Mouse (Mus musculus) induced T-regulatory cell, adult 2 months (primary cell): ENCODE data around the gene Lrch3.
"Not testable (repeated sequence)": the region's sequence is repeated elsewhere in the genome, so short reads cannot be mapped to it uniquely, and the experiment has no call there.

Source experiments
- DNase-seq: peaks from one replicate; pipeline ENCODE4 v3.0.0-alpha.2; 2012; ENCODE audit warnings: low read depth

The Lrch3 gene

GRCm38 (mm10) chr16:32915292-32916068 lies 1.6 kb downstream of the Lrch3 start:
- DNase-seq, result peak; percentile 81

- not testable (repeated sequence) for DNase-seq
These were observed 12.7 kb downstream of the Lrch3 start for GRCm38 (mm10) chr16:32926629-32927028.

- DNase-seq, result no peak
These were observed 13.1 kb downstream of the Lrch3 start for GRCm38 (mm10) chr16:32927044-32927443.

- peak; percentile 53 for DNase-seq
These were observed 16.0 kb downstream of the Lrch3 start for GRCm38 (mm10) chr16:32929918-32930317.

GRCm38 (mm10) chr16:32934470-32934869 lies 20.6 kb downstream of the Lrch3 start:
- DNase-seq, result peak; percentile 50

- DNase-seq, result peak; percentile 25
These were observed 21.2 kb downstream of the Lrch3 start for GRCm38 (mm10) chr16:32935088-32935487.

- no peak for DNase-seq
These were observed 23.5 kb downstream of the Lrch3 start for GRCm38 (mm10) chr16:32937358-32937757.

GRCm38 (mm10) chr16:32939301-32939700 lies 25.4 kb downstream of the Lrch3 start:
- DNase-seq, result peak; percentile 48

GRCm38 (mm10) chr16:32939716-32940115 lies 25.8 kb downstream of the Lrch3 start:
- DNase-seq, result not testable (repeated sequence)

GRCm38 (mm10) chr16:32941226-32941625 lies 27.3 kb downstream of the Lrch3 start:
- DNase-seq, result not testable (repeated sequence)

GRCm38 (mm10) chr16:32942694-32943093 lies 28.8 kb downstream of the Lrch3 start:
- no peak for DNase-seq

- no peak for DNase-seq
These were observed 31.5 kb downstream of the Lrch3 start for GRCm38 (mm10) chr16:32945379-32945778.

GRCm38 (mm10) chr16:32948016-32948415 lies 34.1 kb downstream of the Lrch3 start:
- no peak for DNase-seq

- DNase-seq, result peak; percentile 52
These were observed 34.8 kb downstream of the Lrch3 start for GRCm38 (mm10) chr16:32948656-32949055.

- DNase-seq, result peak; percentile 71
These were observed 35.4 kb downstream of the Lrch3 start for GRCm38 (mm10) chr16:32949281-32949680.

GRCm38 (mm10) chr16:32951074-32951473 lies 37.2 kb downstream of the Lrch3 start:
- peak; percentile 63 for DNase-seq

GRCm38 (mm10) chr16:32953806-32954205 lies 39.9 kb downstream of the Lrch3 start:
- DNase-seq, result peak; percentile 85

- DNase-seq, result no peak
These were observed 40.4 kb downstream of the Lrch3 start for GRCm38 (mm10) chr16:32954304-32954703.

- DNase-seq, result no peak
These were observed 43.0 kb downstream of the Lrch3 start for GRCm38 (mm10) chr16:32956889-32957288.

- peak; percentile 16 for DNase-seq
These were observed 58.6 kb downstream of the Lrch3 start for GRCm38 (mm10) chr16:32972535-32972934.

- no peak for DNase-seq
These were observed 59.1 kb downstream of the Lrch3 start for GRCm38 (mm10) chr16:32973047-32973446.

GRCm38 (mm10) chr16:32980227-32980626 lies 66.3 kb downstream of the Lrch3 start:
- no peak for DNase-seq

- peak; percentile 9 for DNase-seq
These were observed 67.5 kb downstream of the Lrch3 start for GRCm38 (mm10) chr16:32981405-32981804.

- no peak for DNase-seq
These were observed 70.7 kb downstream of the Lrch3 start for GRCm38 (mm10) chr16:32984631-32985030.
